Mouse (Mus musculus): Measurements from ENCODE around the gene Tnn. TPM values are rescaled to one million over a fixed set of nuclear protein-coding genes. Genes with fewer than 3 reads are reported as not detected.

The Tnn gene
- polyA plus RNA-seq, 1 experiment from 2014 or later: not detected

GRCm38 (mm10) chr1:160042351-160042750 is 111.0 kb downstream of the Tnn start:
- no peaks in the 10 kb centered on the region for H3K9me3 ChIP-seq (ENCODE audit: control insufficient read depth, low read length)
- H3K27ac ChIP-seq (ENCODE audit: low read depth, low read length): no peak overlapping the region
- H3K27me3 ChIP-seq (ENCODE audit: control insufficient read depth, insufficient read depth, low read length): no peaks in the 10 kb centered on the region
- H3K4me2 ChIP-seq (ENCODE audit: low read depth, low read length, severe bottlenecking): no peak overlapping the region
- no peak overlapping the region for H3K9ac ChIP-seq (ENCODE audit: low read length)
- DNase-seq (ENCODE audit: low spot score): no peak
- no peaks in the 10 kb centered on the region for H3K36me3 ChIP-seq (ENCODE audit: control insufficient read depth, insufficient read depth, low read length)
- ATAC-seq (replicated peaks; ENCODE audit: low FRiP score): no peak
- WGBS: 85% methylated on average over 7 of the region's 7 CpGs
- H3K4me3 ChIP-seq (ENCODE audit: low read depth, low read length): no peak overlapping the region
- H3K4me1 ChIP-seq (replicated peaks; ENCODE audit: control insufficient read depth, insufficient read depth, low read length): no peaks in the 10 kb centered on the region; the same call in 1 of the 2 replicates

GRCm38 (mm10) chr1:160041264-160041775 is 112.1 kb downstream of the Tnn start:
- Histone ChIP-seq H3K27me3 (ENCODE audit: control insufficient read depth, insufficient read depth, low read length) (no peaks in the 10 kb centered on the region), H3K9ac (ENCODE audit: low read length) (no peak overlapping the region), H3K9me3 (ENCODE audit: control insufficient read depth, low read length) (no peaks in the 10 kb centered on the region), H3K36me3 (ENCODE audit: control insufficient read depth, insufficient read depth, low read length) (no peaks in the 10 kb centered on the region), H3K4me2 (ENCODE audit: low read depth, low read length, severe bottlenecking) (no peak overlapping the region), H3K4me3 (ENCODE audit: low read depth, low read length) (no peak overlapping the region), H3K27ac (ENCODE audit: low read depth, low read length) (no peak overlapping the region), H3K4me1 (replicated peaks; ENCODE audit: control insufficient read depth, insufficient read depth, low read length) (no peaks in the 10 kb centered on the region; the same call in 1 of the 2 replicates)
- DNase-seq (ENCODE audit: low spot score): no peak
- WGBS: 94% methylated on average over 7 of the region's 7 CpGs
- ATAC-seq (replicated peaks; ENCODE audit: low FRiP score): no peak

GRCm38 (mm10) chr1:160039951-160040645 is 113.3 kb downstream of the Tnn start:
- Histone ChIP-seq H3K9ac (ENCODE audit: low read length) (no peak overlapping the region), H3K4me1 (replicated peaks; ENCODE audit: control insufficient read depth, insufficient read depth, low read length) (no peaks in the 10 kb centered on the region; the same call in 1 of the 2 replicates), H3K9me3 (ENCODE audit: control insufficient read depth, low read length) (no peaks in the 10 kb centered on the region), H3K4me2 (ENCODE audit: low read depth, low read length, severe bottlenecking) (no peak overlapping the region), H3K27ac (ENCODE audit: low read depth, low read length) (no peak overlapping the region), H3K36me3 (ENCODE audit: control insufficient read depth, insufficient read depth, low read length) (no peaks in the 10 kb centered on the region), H3K4me3 (ENCODE audit: low read depth, low read length) (no peak overlapping the region), H3K27me3 (ENCODE audit: control insufficient read depth, insufficient read depth, low read length) (no peaks in the 10 kb centered on the region)
- WGBS: 60% methylated on average over 7 of the region's 7 CpGs
- DNase-seq (ENCODE audit: low spot score) (no peak), ATAC-seq (replicated peaks; ENCODE audit: low FRiP score) (no peak)

- Histone ChIP-seq H3K27me3 (ENCODE audit: control insufficient read depth, insufficient read depth, low read length) (no peaks in the 10 kb centered on the region), H3K27ac (ENCODE audit: low read depth, low read length) (no peak overlapping the region), H3K9me3 (ENCODE audit: control insufficient read depth, low read length) (no peaks in the 10 kb centered on the region), H3K4me2 (ENCODE audit: low read depth, low read length, severe bottlenecking) (no peak overlapping the region), H3K4me1 (replicated peaks; ENCODE audit: control insufficient read depth, insufficient read depth, low read length) (no peaks in the 10 kb centered on the region), H3K36me3 (ENCODE audit: control insufficient read depth, insufficient read depth, low read length) (no peaks in the 10 kb centered on the region), H3K9ac (ENCODE audit: low read length) (no peak overlapping the region), H3K4me3 (ENCODE audit: low read depth, low read length) (no peak overlapping the region)
- DNase-seq (ENCODE audit: low spot score) (no peak), ATAC-seq (replicated peaks; ENCODE audit: low FRiP score) (no peak)
- 91% methylated on average over 5 of the region's 5 CpGs for WGBS
These were observed 116.3 kb downstream of the Tnn start for GRCm38 (mm10) chr1:160036996-160037521.

DNA sequence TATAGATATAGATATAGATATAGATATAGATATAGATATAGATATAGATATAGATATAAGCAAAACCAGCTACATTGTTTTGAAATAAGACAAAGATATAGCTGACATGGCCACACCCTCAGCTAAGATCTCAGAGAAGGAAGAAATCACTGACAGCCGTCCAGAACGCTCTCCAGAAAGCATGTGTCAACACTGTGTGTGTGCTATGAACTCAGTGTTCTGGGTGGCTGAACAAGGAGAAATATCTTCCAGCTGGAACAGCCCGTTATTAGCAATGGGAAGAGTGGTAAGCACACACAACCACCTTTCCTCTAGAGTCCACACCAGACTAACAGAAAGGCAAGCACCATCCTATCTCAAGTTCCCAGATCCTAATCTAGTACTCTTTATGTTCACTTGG is 117.8 kb downstream of the Tnn start:
- Histone ChIP-seq H3K27ac (ENCODE audit: low read depth, low read length) (no peak overlapping the region), H3K27me3 (ENCODE audit: control insufficient read depth, insufficient read depth, low read length) (no peaks in the 10 kb centered on the region), H3K4me1 (replicated peaks; ENCODE audit: control insufficient read depth, insufficient read depth, low read length) (no peaks in the 10 kb centered on the region), H3K4me3 (ENCODE audit: low read depth, low read length) (no peak overlapping the region), H3K9ac (ENCODE audit: low read length) (no peak overlapping the region), H3K36me3 (ENCODE audit: control insufficient read depth, insufficient read depth, low read length) (no peaks in the 10 kb centered on the region), H3K4me2 (ENCODE audit: low read depth, low read length, severe bottlenecking) (no peak overlapping the region), H3K9me3 (ENCODE audit: control insufficient read depth, low read length) (no peaks in the 10 kb centered on the region)
- no peak for ATAC-seq (replicated peaks; ENCODE audit: low FRiP score)
- no peak for DNase-seq (ENCODE audit: low spot score)
- 84% methylated on average over 3 of the region's 3 CpGs for WGBS

Other genes with a start within 250 kb of the Tnn start
- 1.6 and 1.7 TPM in 2 replicates for gene 4930523C07Rik, start 109.2 kb downstream of the Tnn start, polyA plus RNA-seq (2014; fragmentation: Nextera tagmentation; extraction: Ambion mirVana)
- gene Mrps14, start 41.6 kb upstream of the Tnn start, polyA plus RNA-seq (2014; fragmentation: Nextera tagmentation; extraction: Ambion mirVana): 225 and 235 TPM in 2 replicates
- 316 and 341 TPM in 2 replicates for gene Cacybp, start 59.3 kb upstream of the Tnn start, polyA plus RNA-seq (2014; fragmentation: Nextera tagmentation; extraction: Ambion mirVana)